Mouse (Mus musculus) lung, postnatal 0 days (tissue): ENCODE measurements around the gene Kpnb1.
A peak's percentile ranks its signal among the peaks of the same experiment; 100 is the strongest.

ENCODE experiments used
- CTCF ChIP-seq: IDR thresholded peaks from 2 replicates; pipeline ENCODE4 v1.5.1; 2016; ENCODE audit warnings: antibody characterized with exemption, mild to moderate bottlenecking
- EP300 ChIP-seq: IDR thresholded peaks from 2 replicates; pipeline ENCODE4 v1.6.1; 2016; ENCODE audit warnings: antibody characterized with exemption, mild to moderate bottlenecking, control low read depth

DNA sequence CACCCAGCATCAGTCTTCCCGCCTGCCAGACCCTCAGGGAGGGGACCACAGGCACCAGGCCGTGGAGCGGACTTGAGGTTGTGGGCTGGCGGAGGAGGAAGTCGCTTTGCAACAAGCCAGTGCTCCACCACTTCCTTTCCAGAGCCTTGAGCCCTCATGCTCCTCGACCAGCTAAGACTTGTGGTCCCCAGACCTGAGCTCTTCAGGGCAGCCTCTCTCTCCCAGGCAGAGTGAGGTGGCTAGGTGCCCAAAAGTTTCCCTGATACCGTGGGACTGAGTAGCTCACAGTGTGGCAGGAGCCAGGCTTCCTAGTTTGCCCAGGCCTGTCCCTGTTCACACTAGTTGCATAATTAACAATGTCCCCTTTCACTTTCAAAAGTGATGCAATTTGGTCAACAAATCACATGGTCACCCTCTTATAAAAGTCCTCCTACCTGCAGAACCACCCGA lies 45.5 kb downstream of the Kpnb1 start:
- TF ChIP-seq CTCF (no peak), EP300 (peak; percentile 62; the same call in 1 of the 2 replicates)
